ENCODE assay signal across 8 mouse cellular contexts in the genomic region with DNA sequence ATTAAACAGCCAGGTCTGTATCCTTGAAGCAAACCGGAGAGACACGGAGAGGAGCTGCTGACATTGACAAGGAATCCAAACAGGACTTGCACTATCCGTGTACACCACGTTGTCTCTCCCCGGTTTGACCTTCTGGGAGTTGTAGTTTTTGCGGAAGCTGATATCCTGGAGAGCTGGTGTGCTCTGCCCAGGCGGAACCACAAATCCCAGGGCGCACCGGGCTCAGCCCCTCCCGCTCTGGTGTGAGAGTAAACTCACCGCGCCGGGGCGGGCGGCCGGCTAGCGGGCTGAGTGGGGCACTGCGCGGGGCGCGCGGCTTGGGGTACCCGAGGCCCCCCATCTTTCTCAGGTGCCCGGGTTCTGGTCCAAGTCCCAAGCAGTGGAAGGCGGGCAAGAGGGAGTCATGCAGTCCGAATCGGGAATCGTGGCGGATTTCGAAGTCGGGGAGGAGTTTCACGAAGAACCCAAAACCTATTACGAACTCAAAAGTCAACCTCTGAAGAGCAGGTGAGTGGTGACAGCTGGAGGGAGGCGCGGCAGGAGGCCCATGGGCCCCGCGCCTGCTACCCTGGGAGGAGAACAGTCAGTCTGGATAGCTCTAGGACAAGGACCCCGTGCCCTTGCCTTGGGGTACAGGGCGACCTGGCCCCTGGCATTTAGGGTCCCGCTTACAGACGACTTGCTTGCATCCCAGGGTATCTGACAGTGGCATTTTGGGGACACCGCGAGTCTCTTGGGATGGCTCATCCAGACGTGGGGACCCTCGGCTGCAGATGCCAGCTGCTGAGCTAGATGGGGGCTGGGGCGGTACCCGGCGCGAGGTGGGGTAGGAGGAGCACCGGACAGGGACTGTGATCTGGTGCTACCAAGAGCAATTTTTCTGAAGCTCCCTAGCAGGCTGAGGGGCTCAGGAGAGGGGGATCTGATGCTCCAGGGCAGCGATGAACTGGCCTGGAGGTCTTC. TPM values are rescaled to one million over a fixed set of nuclear protein-coding genes. Genes with fewer than 3 reads are reported as not detected.
DNase-seq lines count a peak whose midpoint lies in the region; ATAC-seq and TF ChIP-seq lines count a peak whose summit lies in the region.

A gene (plus strand): TSS at position 272 of the 963 bp plus-strand sequence.

- no peak for TF ChIP-seq POLR2A in brain, embryonic 14.5 days (IDR thresholded peaks at IDR 0.05; ENCODE audit: borderline replicate concordance, extremely low read depth, insufficient read depth, insufficient read length, poor library complexity, severe bottlenecking)
- TF ChIP-seq POLR2A in liver, adult 2 months (IDR thresholded peaks at IDR 0.05; ENCODE audit: extremely low read depth, insufficient read depth, low read length): 0 out of 2 replicates have a peak, but pooled peaks have one; percentile 29
- peak; percentile 62 for TF ChIP-seq POLR2A in myocyte (IDR thresholded peaks at IDR 0.05; ENCODE audit: insufficient read length, low read depth)

- peak within 1 kb of the TSS; percentile 65 for H3ac ChIP-seq in myocyte (ENCODE audit: control insufficient read depth, insufficient read length)

- no peaks in the 10 kb centered on the region for H3K36me3 ChIP-seq in erythroblast, embryonic 14.5 days (ENCODE audit: control insufficient read depth)
- no peaks in the 10 kb centered on the region for H3K36me3 ChIP-seq in heart, embryonic 11.5 days (ENCODE audit: control insufficient read depth, insufficient read depth, low read length)
- H3K36me3 ChIP-seq in kidney, embryonic 16.5 days (ENCODE audit: insufficient read depth, low read length): no peaks in the 10 kb centered on the region
- no peaks in the 10 kb centered on the region for H3K36me3 ChIP-seq in liver, adult 2 months (ENCODE audit: control insufficient read depth, insufficient read depth, low read length)
- no peaks in the 10 kb centered on the region for H3K36me3 ChIP-seq in myocyte (ENCODE audit: control insufficient read depth, insufficient read depth)
- no peaks in the 10 kb centered on the region for H3K36me3 ChIP-seq in splenic B cell, adult 2 months (ENCODE audit: control insufficient read depth, insufficient read depth, low read length, poor library complexity, severe bottlenecking)

- H3K4me3 ChIP-seq in erythroblast, embryonic 14.5 days (replicated peaks): peak within 1 kb of the TSS; percentile 71
- peak within 1 kb of the TSS; percentile 71 for H3K4me3 ChIP-seq in heart, embryonic 11.5 days (ENCODE audit: low read depth, low read length)
- H3K4me3 ChIP-seq in kidney, embryonic 16.5 days (ENCODE audit: low read length): peak within 1 kb of the TSS; percentile 72
- H3K4me3 ChIP-seq in liver, adult 2 months (ENCODE audit: insufficient read depth, low read depth, low read length): peak within 1 kb of the TSS; percentile 82
- H3K4me3 ChIP-seq in myocyte: peak within 1 kb of the TSS; percentile 59

- H3K4me2 ChIP-seq in heart, embryonic 11.5 days: peak within 1 kb of the TSS; percentile 80
- H3K4me2 ChIP-seq in kidney, embryonic 16.5 days (replicated peaks; ENCODE audit: low read depth, low read length): peak within 1 kb of the TSS; percentile 99
- peak within 1 kb of the TSS; percentile 84 for H3K4me2 ChIP-seq in myocyte (ENCODE audit: low read depth)

- H3K9me3 ChIP-seq in erythroblast, embryonic 14.5 days (ENCODE audit: control insufficient read depth, low read length): no peaks in the 10 kb centered on the region
- no peaks in the 10 kb centered on the region for H3K9me3 ChIP-seq in heart, embryonic 11.5 days (replicated peaks; ENCODE audit: control insufficient read depth, low read length)
- H3K9me3 ChIP-seq in kidney, embryonic 16.5 days (ENCODE audit: low read length): no peaks in the 10 kb centered on the region

- peak; percentile 91 for DNase-seq in B cell, adult 2 months
- peak; percentile 97 for DNase-seq in brain, embryonic 14.5 days (ENCODE audit: low read depth)
- peak; percentile 94 for DNase-seq in liver, adult 2 months (ENCODE audit: extremely low read depth, low read depth, low spot score)
- peak; percentile 91 for DNase-seq in splenic B cell, adult 2 months (ENCODE audit: low read depth, low spot score)

- H3K27me3 ChIP-seq in erythroblast, embryonic 14.5 days (ENCODE audit: control insufficient read depth): no peaks in the 10 kb centered on the region
- H3K27me3 ChIP-seq in heart, embryonic 11.5 days (ENCODE audit: control insufficient read depth, insufficient read depth, low read length): no peaks in the 10 kb centered on the region
- no peaks in the 10 kb centered on the region; the same call in 1 of the 2 replicates for H3K27me3 ChIP-seq in kidney, embryonic 16.5 days (ENCODE audit: insufficient read depth, low read length)
- H3K27me3 ChIP-seq in liver, adult 2 months (ENCODE audit: control insufficient read depth, insufficient read depth, low read length): no peaks in the 10 kb centered on the region
- no peaks in the 10 kb centered on the region for H3K27me3 ChIP-seq in myocyte (ENCODE audit: control insufficient read depth, insufficient read depth, insufficient read length)
- H3K27me3 ChIP-seq in splenic B cell, adult 2 months (ENCODE audit: control insufficient read depth, insufficient read depth, low read length, poor library complexity, severe bottlenecking): no peaks in the 10 kb centered on the region

- ATAC-seq in heart, embryonic 11.5 days (replicated peaks; ENCODE audit: insufficient number of reproducible peaks, low FRiP score, low TSS enrichment): peak; percentile 95
- peak; percentile 99 for ATAC-seq in kidney, embryonic 16.5 days (ENCODE audit: low FRiP score, low TSS enrichment)

- peaks cover 19% of the 10 kb centered on the region for H3K4me1 ChIP-seq in erythroblast, embryonic 14.5 days (ENCODE audit: control insufficient read depth)
- H3K4me1 ChIP-seq in heart, embryonic 11.5 days (ENCODE audit: control insufficient read depth, insufficient read depth, low read length): peaks cover 7% of the 10 kb centered on the region
- H3K4me1 ChIP-seq in kidney, embryonic 16.5 days (ENCODE audit: insufficient read depth, low read length): peaks cover 6% of the 10 kb centered on the region; the same call in 1 of the 2 replicates
- no peaks in the 10 kb centered on the region; the same call in 1 of the 2 replicates for H3K4me1 ChIP-seq in liver, adult 2 months (ENCODE audit: control insufficient read depth, insufficient read depth, low read length)

- peak within 1 kb of the TSS; percentile 77 for H3K9ac ChIP-seq in heart, embryonic 11.5 days (ENCODE audit: low read depth, low read length)
- H3K9ac ChIP-seq in kidney, embryonic 16.5 days (replicated peaks; ENCODE audit: low read length): peak within 1 kb of the TSS; percentile 72
- H3K9ac ChIP-seq in liver, adult 2 months (ENCODE audit: low read depth, low read length): peak within 1 kb of the TSS; percentile 82

- H3K79me2 ChIP-seq in liver, adult 2 months (ENCODE audit: control insufficient read depth, insufficient read depth, low read length): peaks cover 9% of the 10 kb centered on the region
- H3K79me2 ChIP-seq in myocyte (ENCODE audit: control insufficient read depth, insufficient read depth): no peaks in the 10 kb centered on the region

- no peak for TF ChIP-seq CTCF in brain, embryonic 14.5 days (IDR thresholded peaks at IDR 0.05; ENCODE audit: borderline replicate concordance, extremely low read depth, insufficient read depth, insufficient read length)
- TF ChIP-seq CTCF in liver, adult 2 months (IDR thresholded peaks at IDR 0.05; ENCODE audit: low read depth, low read length): no peak

- WGBS in heart, embryonic 11.5 days (ENCODE audit: insufficient replicate concordance): under 1% methylated on average over 51 of the region's 51 CpGs
- 0% methylated on average over 51 of the region's 51 CpGs for WGBS in kidney, embryonic 16.5 days
- WGBS in liver, adult 2 months: 1% methylated on average over 51 of the region's 51 CpGs

- no peak within 1 kb of the TSS for H3K27ac ChIP-seq in heart, embryonic 11.5 days (ENCODE audit: low read depth, low read length)
- H3K27ac ChIP-seq in kidney, embryonic 16.5 days (ENCODE audit: low read length): no peak within 1 kb of the TSS
- H3K27ac ChIP-seq in liver, adult 2 months (replicated peaks; ENCODE audit: insufficient read depth, low read depth, low read length): peak within 1 kb of the TSS; percentile 45

TF ChIP-seq in myocyte, 11 proteins besides CTCF, POLR2A, EP300 and RAD21:
- TF ChIP-seq MAX (IDR thresholded peaks at IDR 0.05; ENCODE audit: low read depth) (no peak), TCF12 (IDR thresholded peaks at IDR 0.05; ENCODE audit: insufficient read depth, poor library complexity, severe bottlenecking) (no peak), REST (IDR thresholded peaks at IDR 0.05; ENCODE audit: insufficient read depth, insufficient read length) (no peak), USF1 (IDR thresholded peaks at IDR 0.05; ENCODE audit: low read depth) (peak; percentile 62), TCF3 (IDR thresholded peaks at IDR 0.05; ENCODE audit: insufficient read length, low read depth) (no peak), MYOD1 (IDR thresholded peaks at IDR 0.05; ENCODE audit: control insufficient read depth in 1 of 3, insufficient read length in 2 of 3, low read depth in 2 of 3) (peak in 1 of 3 experiments; percentile 9), MYOG (IDR thresholded peaks at IDR 0.05; ENCODE audit: control insufficient read depth in 1 of 3, insufficient read depth in 1 of 3, insufficient read length in 2 of 3, low read depth in 2 of 3) (peak in 1 of 3 experiments; percentile 9), POLR2AphosphoS2 (IDR thresholded peaks at IDR 0.05; ENCODE audit: insufficient read length, low read depth) (peak; percentile 38), E2F4 (IDR thresholded peaks at IDR 0.05; ENCODE audit: insufficient read depth) (no peak), SRF (IDR thresholded peaks at IDR 0.05; ENCODE audit: control insufficient read depth, insufficient read length, low read depth) (no peak), CEBPB (IDR thresholded peaks at IDR 0.05; ENCODE audit: insufficient read depth, poor library complexity, severe bottlenecking) (no peak)

RNA-seq across cellular contexts. Expression of the gene that starts here (rescaled TPM):
- polyA plus RNA-seq in brain, embryonic 14.5 days (2012; rRNA removed): 1.3 and 2.5 TPM in 2 replicates
- not detected in 2 replicates for polyA plus RNA-seq in erythroblast, embryonic 14.5 days (2012)
- 18.9 and 24.4 TPM in 2 replicates for polyA plus RNA-seq in heart, embryonic 11.5 days (2014; fragmentation: Nextera tagmentation; extraction: Ambion mirVana)
- polyA plus RNA-seq in kidney, embryonic 16.5 days (2015; fragmentation: Nextera tagmentation; extraction: Ambion mirVana): 3.4 and 3.7 TPM in 2 replicates
- 2.1 and 3.3 TPM in 2 replicates for total RNA-seq in liver, adult 2 months (2014; rRNA removed)
- 1.4 and 1.5 TPM in 2 replicates for polyA plus RNA-seq in liver, adult 2 months (2012; rRNA removed)
- polyA plus RNA-seq in myocyte (2012; fragmentation: generic; extraction: Trizol): 2.4 TPM
